Mouse (Mus musculus) erythroblast, embryonic 14.5 days (primary cell): ENCODE results near the gene Mpv17l2. TPM values are rescaled to one million over a fixed set of nuclear protein-coding genes. Genes with fewer than 3 reads are reported as not detected.

Experiments used
- H3K27me3 ChIP-seq: 2 replicates; pipeline ENCODE4 v1.6.1; 2012; ENCODE audit warnings: inconsistent platforms; ENCODE audit not compliant: control insufficient read depth
- H3K36me3 ChIP-seq: 2 replicates; pipeline ENCODE4 v1.6.1; 2012; ENCODE audit warnings: mild to moderate bottlenecking, inconsistent platforms; ENCODE audit not compliant: control insufficient read depth
- H3K4me1 ChIP-seq: 2 replicates; pipeline ENCODE4 v1.6.1; 2012; ENCODE audit warnings: inconsistent platforms; ENCODE audit not compliant: control insufficient read depth
- H3K4me3 ChIP-seq: replicated peaks from 2 replicates; pipeline ENCODE3; 2012; ENCODE audit warnings: moderate library complexity, mild to moderate bottlenecking, inconsistent platforms
- H3K9me3 ChIP-seq: 2 replicates; pipeline ENCODE4 v1.6.1; 2012; ENCODE audit warnings: low read length, inconsistent platforms, mixed read lengths; ENCODE audit not compliant: control insufficient read depth
- GATA1 ChIP-seq: IDR thresholded peaks from 2 replicates; pipeline ENCODE4 v1.6.1; 2012; ENCODE audit warnings: low read length, inconsistent platforms, mixed read lengths
- TAL1 ChIP-seq: IDR thresholded peaks from 3 replicates; pipeline ENCODE4 v1.6.1; 2012; ENCODE audit warnings: low read length, inconsistent platforms, mixed read lengths
- polyA plus RNA-seq: library from polyadenylated mRNA; stranded (reverse); fragments of >175 nt; gene quantifications from 2 replicates; pipeline ENCODE4 v1.2.3, GENCODE M21; 2012

Mpv17l2 gene
- polyA plus RNA-seq, 1 experiment, result 11.4 TPM

GRCm38 (mm10) chr8:70755661-70756475 lies 4.9 kb downstream of the Mpv17l2 start:
- H3K4me1 ChIP-seq, result peaks cover 81% of the 10 kb centered on the region
- TF ChIP-seq TAL1 (no peak), GATA1 (no peak)
- H3K27me3 ChIP-seq, result no peaks in the 10 kb centered on the region
- peaks cover 39% of the 10 kb centered on the region for H3K36me3 ChIP-seq
- peak overlapping the region; percentile 71 for H3K4me3 ChIP-seq
- H3K9me3 ChIP-seq, result no peaks in the 10 kb centered on the region

GRCm38 (mm10) chr8:70754871-70755660 lies 5.7 kb downstream of the Mpv17l2 start:
- 0 out of 2 replicates have a peak, but pooled peaks cover under 1% of the 10 kb centered on the region for H3K27me3 ChIP-seq
- peaks cover 39% of the 10 kb centered on the region for H3K36me3 ChIP-seq
- H3K4me1 ChIP-seq, result peaks cover 75% of the 10 kb centered on the region
- H3K4me3 ChIP-seq, result peak overlapping the region; percentile 71
- H3K9me3 ChIP-seq, result no peaks in the 10 kb centered on the region
- TF ChIP-seq GATA1, result no peak
- no peak for TF ChIP-seq TAL1

GRCm38 (mm10) chr8:70754043-70754870 lies 6.5 kb downstream of the Mpv17l2 start, which contains the start of gene Rab3a:
Gene Rab3a, plus strand, starts transcription at chr8:70754679.
- Histone ChIP-seq H3K4me3 (peak within 1 kb of the TSS; percentile 71), H3K4me1 (peaks cover 66% of the 10 kb centered on the region), H3K27me3 (peaks cover 5% of the 10 kb centered on the region), H3K36me3 (peaks cover 35% of the 10 kb centered on the region), H3K9me3 (no peaks in the 10 kb centered on the region)
- no peak for TF ChIP-seq TAL1
- TF ChIP-seq GATA1, result no peak

- H3K4me1 ChIP-seq, result peaks cover 57% of the 10 kb centered on the region
- TF ChIP-seq TAL1, result no peak
- no peak for TF ChIP-seq GATA1
- peaks cover 16% of the 10 kb centered on the region for H3K27me3 ChIP-seq
- H3K36me3 ChIP-seq, result peaks cover 24% of the 10 kb centered on the region
- H3K4me3 ChIP-seq, result peak overlapping the region; percentile 25
- no peaks in the 10 kb centered on the region for H3K9me3 ChIP-seq
Measured at GRCm38 (mm10) chr8:70753151-70753550, 7.6 kb downstream of the Mpv17l2 start.

GRCm38 (mm10) chr8:70752000-70752764 lies 8.6 kb downstream of the Mpv17l2 start:
- no peaks in the 10 kb centered on the region for H3K9me3 ChIP-seq
- no peak overlapping the region for H3K4me3 ChIP-seq
- no peak for TF ChIP-seq TAL1
- TF ChIP-seq GATA1, result no peak
- H3K4me1 ChIP-seq, result peaks cover 49% of the 10 kb centered on the region
- H3K36me3 ChIP-seq, result peaks cover 16% of the 10 kb centered on the region
- peaks cover 25% of the 10 kb centered on the region for H3K27me3 ChIP-seq

GRCm38 (mm10) chr8:70750128-70750680 lies 10.5 kb downstream of the Mpv17l2 start:
- Histone ChIP-seq H3K4me3 (no peak overlapping the region), H3K27me3 (peaks cover 45% of the 10 kb centered on the region), H3K9me3 (no peaks in the 10 kb centered on the region), H3K4me1 (peaks cover 32% of the 10 kb centered on the region), H3K36me3 (peaks cover 2% of the 10 kb centered on the region; the same call in 1 of the 2 replicates)
- TF ChIP-seq GATA1, result no peak
- no peak for TF ChIP-seq TAL1

- no peaks in the 10 kb centered on the region; the same call in 1 of the 2 replicates for H3K9me3 ChIP-seq
- H3K4me1 ChIP-seq, result peaks cover 25% of the 10 kb centered on the region
- H3K36me3 ChIP-seq, result peaks cover 2% of the 10 kb centered on the region; the same call in 1 of the 2 replicates
- TF ChIP-seq GATA1, result no peak
- no peak for TF ChIP-seq TAL1
- H3K4me3 ChIP-seq, result no peak overlapping the region
- peaks cover 55% of the 10 kb centered on the region for H3K27me3 ChIP-seq
Measured at GRCm38 (mm10) chr8:70749097-70749674, 11.6 kb downstream of the Mpv17l2 start.
